Mouse (Mus musculus): ENCODE data around the gene Klhl18. TPM values are rescaled to one million over a fixed set of nuclear protein-coding genes. Genes with fewer than 3 reads are reported as not detected.
"Not testable (repeated sequence)": the region's sequence is repeated elsewhere in the genome, so short reads cannot be mapped to it uniquely, and the experiment has no call there.

Klhl18 gene
- polyA plus RNA-seq, 1 experiment from 2014 or later = 4.5 TPM

GRCm38 (mm10) chr9:110410908-110411887 is 65.3 kb downstream of the Klhl18 start:
- peak; percentile 89 for DNase-seq (ENCODE audit: low spot score)
- WGBS = 31% methylated on average over 6 of the region's 6 CpGs
- no peak overlapping the region for H3K9ac ChIP-seq (replicated peaks; ENCODE audit: low read depth)
- H3K4me1 ChIP-seq (ENCODE audit: insufficient read depth, low read depth, low read length) = 0 out of 2 replicates have a peak, but pooled peaks cover 8% of the 10 kb centered on the region
- H3K36me3 ChIP-seq (ENCODE audit: insufficient read depth, low read length) = no peaks in the 10 kb centered on the region
- peak; percentile 33 for ATAC-seq
- no peak overlapping the region for H3K4me3 ChIP-seq (ENCODE audit: low read depth, low read length)
- H3K27me3 ChIP-seq (replicated peaks; ENCODE audit: insufficient read depth, low read length) = no peaks in the 10 kb centered on the region
- no peak overlapping the region for H3K4me2 ChIP-seq (replicated peaks; ENCODE audit: low read depth, low read length)
- no peaks in the 10 kb centered on the region for H3K9me3 ChIP-seq (ENCODE audit: low read length)
- no peak for TF ChIP-seq EP300 (IDR thresholded peaks at IDR 0.05)
- TF ChIP-seq CTCF (IDR thresholded peaks at IDR 0.05) = peak; percentile 93
- no peak overlapping the region for H3K27ac ChIP-seq (ENCODE audit: low read length)

- H3K4me1 ChIP-seq (ENCODE audit: insufficient read depth, low read depth, low read length) = 0 out of 2 replicates have a peak, but pooled peaks cover 8% of the 10 kb centered on the region
- DNase-seq (ENCODE audit: low spot score) (peak; percentile 98), ATAC-seq (peak; percentile 96)
- H3K36me3 ChIP-seq (ENCODE audit: insufficient read depth, low read length) = no peaks in the 10 kb centered on the region
- peak within 1 kb of the TSS; percentile 80 for H3K4me2 ChIP-seq (replicated peaks; ENCODE audit: low read depth, low read length)
- no peaks in the 10 kb centered on the region for H3K9me3 ChIP-seq (ENCODE audit: low read length)
- peak within 1 kb of the TSS; percentile 82 for H3K4me3 ChIP-seq (ENCODE audit: low read depth, low read length)
- peak within 1 kb of the TSS; percentile 80 for H3K27ac ChIP-seq (ENCODE audit: low read length)
- WGBS = under 1% methylated on average over 33 of the region's 39 CpGs
- peak within 1 kb of the TSS; percentile 71 for H3K9ac ChIP-seq (replicated peaks; ENCODE audit: low read depth)
- peak; percentile 44; the same call in 1 of the 2 replicates for TF ChIP-seq EP300 (IDR thresholded peaks at IDR 0.05)
- no peak for TF ChIP-seq CTCF (IDR thresholded peaks at IDR 0.05)
- no peaks in the 10 kb centered on the region for H3K27me3 ChIP-seq (replicated peaks; ENCODE audit: insufficient read depth, low read length)
Measured at GRCm38 (mm10) chr9:110408099-110408773, 68.3 kb downstream of the Klhl18 start, which contains the start of gene Ptpn23. Ptpn23 (minus strand) TSS chr9:110408213.

GRCm38 (mm10) chr9:110407311-110408098 is 69.0 kb downstream of the Klhl18 start:
- TF ChIP-seq CTCF (IDR thresholded peaks at IDR 0.05) = no peak
- H3K4me2 ChIP-seq (replicated peaks; ENCODE audit: low read depth, low read length) = peak overlapping the region; percentile 80
- peak overlapping the region; percentile 80 for H3K27ac ChIP-seq (ENCODE audit: low read length)
- H3K9ac ChIP-seq (replicated peaks; ENCODE audit: low read depth) = peak overlapping the region; percentile 67
- WGBS = 1% methylated on average over 31 of the region's 41 CpGs
- ATAC-seq (peak; percentile 45), DNase-seq (ENCODE audit: low spot score) (peak; percentile 56)
- H3K36me3 ChIP-seq (ENCODE audit: insufficient read depth, low read length) = no peaks in the 10 kb centered on the region
- no peaks in the 10 kb centered on the region for H3K9me3 ChIP-seq (ENCODE audit: low read length)
- H3K4me1 ChIP-seq (ENCODE audit: insufficient read depth, low read depth, low read length) = 0 out of 2 replicates have a peak, but pooled peaks cover 6% of the 10 kb centered on the region
- H3K27me3 ChIP-seq (replicated peaks; ENCODE audit: insufficient read depth, low read length) = no peaks in the 10 kb centered on the region
- H3K4me3 ChIP-seq (ENCODE audit: low read depth, low read length) = peak overlapping the region; percentile 82

GRCm38 (mm10) chr9:110403240-110403639 is 73.3 kb downstream of the Klhl18 start:
- not testable (repeated sequence) for H3K9ac ChIP-seq (replicated peaks; ENCODE audit: low read depth); H3K9me3 ChIP-seq (ENCODE audit: low read length); H3K4me1 ChIP-seq (ENCODE audit: insufficient read depth, low read depth, low read length); H3K4me3 ChIP-seq (ENCODE audit: low read depth, low read length); DNase-seq (ENCODE audit: low spot score); H3K27ac ChIP-seq (ENCODE audit: low read length); H3K4me2 ChIP-seq (replicated peaks; ENCODE audit: low read depth, low read length); H3K27me3 ChIP-seq (replicated peaks; ENCODE audit: insufficient read depth, low read length); ATAC-seq; H3K36me3 ChIP-seq (ENCODE audit: insufficient read depth, low read length)
- 74% methylated on average over 4 of the region's 4 CpGs for WGBS
- TF ChIP-seq CTCF (IDR thresholded peaks at IDR 0.05) = peak; percentile 33

- TF ChIP-seq EP300 (IDR thresholded peaks at IDR 0.05) (no peak), CTCF (IDR thresholded peaks at IDR 0.05) (no peak)
- Histone ChIP-seq H3K27me3 (replicated peaks; ENCODE audit: insufficient read depth, low read length) (no peaks in the 10 kb centered on the region), H3K36me3 (ENCODE audit: insufficient read depth, low read length) (no peaks in the 10 kb centered on the region), H3K9me3 (ENCODE audit: low read length) (no peaks in the 10 kb centered on the region), H3K4me1 (ENCODE audit: insufficient read depth, low read depth, low read length) (0 out of 2 replicates have a peak, but pooled peaks cover 6% of the 10 kb centered on the region), H3K27ac (ENCODE audit: low read length) (no peak overlapping the region), H3K9ac (replicated peaks; ENCODE audit: low read depth) (no peak overlapping the region), H3K4me3 (ENCODE audit: low read depth, low read length) (no peak overlapping the region), H3K4me2 (replicated peaks; ENCODE audit: low read depth, low read length) (no peak overlapping the region)
- WGBS = 98% methylated on average over 2 of the region's 2 CpGs
- ATAC-seq (no peak), DNase-seq (ENCODE audit: low spot score) (no peak)
Measured at GRCm38 (mm10) chr9:110402731-110403130, 73.8 kb downstream of the Klhl18 start.

Measured in lung, postnatal 0 days (tissue).